Mouse (Mus musculus) heart, embryonic 11.5 days (tissue): ENCODE results near the gene Phospho1. TPM values are rescaled to one million over a fixed set of nuclear protein-coding genes. Genes with fewer than 3 reads are reported as not detected.
A peak's percentile ranks its signal among the peaks of the same experiment; 100 is the strongest.

Source experiments
- ATAC-seq: fragments of 200-750 bp; cut with Nextera tagmentation; replicated peaks from 2 replicates; pipeline ENCODE4 v1.8.0; 2017; ENCODE audit warnings: moderate library complexity; ENCODE audit not compliant: insufficient number of reproducible peaks, low FRiP score, low TSS enrichment
- H3K27ac ChIP-seq: fragments of 300-500 bp; sonication (generic); 2 replicates; pipeline ENCODE4 v1.5.1; 2014; ENCODE audit warnings: mild to moderate bottlenecking, low read depth, low read length
- H3K27me3 ChIP-seq: fragments of 300-500 bp; sonication (generic); 2 replicates; pipeline ENCODE4 v1.6.1; 2014; ENCODE audit warnings: mild to moderate bottlenecking, low read length, mixed read lengths; ENCODE audit not compliant: control insufficient read depth, insufficient read depth
- H3K36me3 ChIP-seq: fragments of 300-500 bp; sonication (generic); 2 replicates; pipeline ENCODE4 v1.6.1; 2014; ENCODE audit warnings: mild to moderate bottlenecking, low read length, moderate library complexity, mixed read lengths; ENCODE audit not compliant: control insufficient read depth, insufficient read depth
- H3K4me1 ChIP-seq: fragments of 300-500 bp; sonication (generic); 2 replicates; pipeline ENCODE4 v1.6.1; 2014; ENCODE audit warnings: low read length; ENCODE audit not compliant: control insufficient read depth, insufficient read depth
- H3K4me2 ChIP-seq: fragments of 300-500 bp; sonication (generic); 2 replicates; pipeline ENCODE4 v1.6.1; 2014; ENCODE audit warnings: mild to moderate bottlenecking, moderate library complexity
- H3K4me3 ChIP-seq: fragments of 300-500 bp; sonication (generic); 2 replicates; pipeline ENCODE4 v1.5.1; 2014; ENCODE audit warnings: low read depth, low read length
- H3K9ac ChIP-seq: fragments of 300-500 bp; sonication (generic); 2 replicates; pipeline ENCODE4 v1.6.1; 2014; ENCODE audit warnings: mild to moderate bottlenecking, low read depth, low read length, moderate library complexity
- H3K9me3 ChIP-seq: fragments of 300-500 bp; sonication (generic); replicated peaks from 2 replicates; pipeline ENCODE4 v1.6.1; 2016; ENCODE audit warnings: low read length; ENCODE audit not compliant: control insufficient read depth
- WGBS: fragments of 180-500 bp; shearing (Covaris S2); extraction: QIAGEN DNeasy Blood & Tissue Kit; methylation state at CpG from one replicate; pipeline ENCODE4 v1.1.7; 2014; ENCODE audit not compliant: insufficient replicate concordance; 5-methylcytosine and 5-hydroxymethylcytosine counted together
- polyA plus RNA-seq: library from polyadenylated mRNA; unstranded; fragments of >200 nt; fragmentation: Nextera tagmentation; extraction: Ambion mirVana; gene quantifications from 2 replicates; pipeline ENCODE4 v1.2.1, GENCODE M21; 2014

The Phospho1 gene
- polyA plus RNA-seq, 1 experiment from 2014 or later: 1.1 TPM

DNA sequence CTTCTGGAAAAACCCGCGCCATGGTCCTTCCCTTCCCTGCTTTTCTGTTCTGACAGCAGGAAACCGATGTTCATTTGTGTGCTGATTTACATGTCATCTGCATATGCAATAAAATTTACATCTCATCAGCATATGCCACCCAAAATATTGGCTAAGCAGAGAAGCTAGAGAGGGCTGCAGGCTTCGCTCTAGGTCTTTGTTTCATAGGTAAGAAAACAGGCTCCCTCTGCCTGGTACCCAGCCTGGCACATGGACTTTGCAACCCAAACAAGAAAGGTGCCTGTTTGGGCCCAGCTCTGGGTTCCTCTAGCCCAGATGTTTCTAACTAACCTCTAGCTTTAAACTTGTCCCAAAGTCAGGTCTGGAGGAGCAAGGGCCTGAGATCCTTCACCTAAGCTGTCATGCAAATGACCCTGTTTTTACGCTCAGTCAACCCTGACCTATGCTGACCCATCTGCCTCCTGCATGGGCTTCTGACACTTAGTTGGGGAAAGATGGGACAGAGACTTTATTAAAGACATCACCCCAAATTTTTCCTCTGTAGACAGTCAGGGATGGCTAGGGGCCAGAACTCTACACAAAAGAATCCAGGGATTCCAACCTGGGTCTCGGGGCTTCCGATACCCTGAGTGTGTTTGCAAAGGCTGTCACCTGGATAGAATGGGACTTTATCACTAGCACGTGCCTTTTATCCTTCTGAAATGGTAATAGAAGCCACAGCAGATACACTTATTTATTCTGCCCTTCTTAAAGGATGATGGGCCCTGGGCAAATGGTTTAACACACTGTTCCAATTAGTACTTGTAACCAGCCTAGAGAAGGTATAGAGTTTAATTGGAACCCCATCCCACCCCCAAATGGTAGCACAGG is 14.9 kb downstream of the Phospho1 start:
- Histone ChIP-seq H3K9me3 (no peaks in the 10 kb centered on the region), H3K4me1 (peaks cover 39% of the 10 kb centered on the region), H3K27me3 (peaks cover 9% of the 10 kb centered on the region), H3K4me2 (peak overlapping the region; percentile 57), H3K4me3 (peak overlapping the region; percentile 20), H3K36me3 (no peaks in the 10 kb centered on the region), H3K9ac (no peak overlapping the region), H3K27ac (no peak overlapping the region)
- WGBS: 64% methylated on average over 8 of the region's 8 CpGs
- ATAC-seq: no peak

DNA sequence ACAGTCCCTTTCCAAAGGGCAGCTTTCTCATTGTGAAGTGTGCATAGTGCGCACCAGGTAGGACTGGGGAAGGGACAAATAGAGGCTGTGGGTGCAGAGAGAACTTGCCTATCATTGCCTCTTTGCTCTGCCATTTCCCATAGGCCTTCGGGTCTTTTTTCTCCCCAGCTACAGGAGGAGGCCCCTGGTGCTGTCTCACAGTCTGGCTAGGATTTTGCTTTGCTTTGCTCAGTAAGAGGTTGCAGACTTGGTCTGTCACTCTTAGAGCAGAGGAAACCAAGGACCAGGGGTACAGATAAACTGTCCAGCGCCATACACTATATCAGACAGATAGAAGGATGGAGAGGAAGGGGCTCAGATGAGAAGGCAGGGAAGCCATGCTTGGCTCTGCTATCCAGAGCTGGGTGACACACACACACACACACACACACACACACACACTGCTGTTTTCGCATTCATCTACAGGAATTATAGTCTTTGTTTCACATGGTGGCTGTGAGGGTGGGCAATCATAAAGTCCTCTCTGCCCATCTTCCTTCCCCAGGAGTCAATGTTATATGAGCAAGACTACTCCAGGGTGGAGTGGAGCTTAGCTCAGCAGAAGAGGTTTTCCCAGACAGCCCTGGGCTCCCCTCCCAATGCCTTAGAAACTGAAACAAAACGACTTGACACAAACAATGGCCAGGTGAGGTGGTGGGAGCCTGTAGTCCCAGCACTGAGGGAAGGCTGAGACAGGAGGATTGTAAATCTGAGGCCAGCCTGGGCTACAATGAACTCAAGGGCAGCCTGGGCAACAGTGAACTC is 16.6 kb downstream of the Phospho1 start:
- Histone ChIP-seq H3K36me3 (peaks cover 3% of the 10 kb centered on the region; the same call in 1 of the 2 replicates), H3K4me1 (peaks cover 24% of the 10 kb centered on the region), H3K9ac (peak overlapping the region; percentile 66), H3K27me3 (peaks cover 7% of the 10 kb centered on the region), H3K9me3 (no peaks in the 10 kb centered on the region), H3K4me2 (peak overlapping the region; percentile 57), H3K27ac (peak overlapping the region; percentile 86), H3K4me3 (peak overlapping the region; percentile 47)
- no peak for ATAC-seq
- 58% methylated on average over 5 of the region's 5 CpGs for WGBS

DNA sequence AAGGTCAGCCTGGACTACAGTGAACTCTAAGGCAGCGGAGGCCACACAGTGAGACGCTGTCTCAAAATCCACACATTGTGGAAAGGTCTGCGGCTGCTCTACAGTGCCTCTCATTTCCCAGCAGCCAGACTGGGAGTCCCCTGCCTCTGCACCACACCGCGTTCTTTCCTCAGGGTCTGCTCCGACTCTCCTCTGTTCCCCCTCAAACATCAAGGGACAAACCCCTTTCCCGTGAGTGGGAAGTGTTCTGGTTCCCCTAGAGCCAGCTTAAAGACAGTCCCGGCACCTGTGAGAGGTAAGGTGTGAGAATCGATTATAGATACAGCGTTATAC is 17.2 kb downstream of the Phospho1 start:
- WGBS: 44% methylated on average over 10 of the region's 10 CpGs

DNA sequence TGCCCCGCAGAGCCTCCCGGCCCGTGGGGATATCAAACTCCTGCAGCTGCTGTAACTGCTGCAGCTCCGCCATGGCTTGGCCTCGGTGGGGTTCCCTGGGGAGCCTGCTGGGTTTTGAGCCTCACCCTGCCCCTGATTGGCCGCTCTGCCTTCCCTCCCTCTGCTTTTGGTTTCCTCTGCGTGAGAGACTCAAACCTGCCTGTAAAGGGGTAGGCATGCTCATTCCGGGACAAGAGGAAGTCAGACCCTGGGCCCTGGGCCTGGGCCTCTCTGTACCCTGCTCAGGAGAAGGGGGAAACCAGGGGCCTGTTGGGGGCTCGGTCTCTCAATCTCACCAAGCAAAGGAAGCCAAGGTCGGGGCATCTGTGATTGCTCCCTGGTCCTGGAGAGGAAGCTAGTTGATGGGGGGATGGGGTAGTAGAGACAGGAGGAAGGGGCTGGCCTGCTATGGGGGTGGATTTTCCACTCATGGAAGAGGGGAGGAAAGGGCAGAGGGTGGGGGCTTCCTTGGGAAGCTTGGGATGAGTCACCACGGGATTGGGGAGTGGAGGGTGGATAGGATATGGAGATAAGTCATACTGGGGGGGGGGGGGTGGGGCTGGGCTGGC is 17.9 kb downstream of the Phospho1 start, which contains the start of gene Abi3:
Gene Abi3, minus strand, starts transcription at position 403 of the 608 bp plus-strand sequence.
- peak within 1 kb of the TSS; percentile 66 for H3K9ac ChIP-seq
- peak; percentile 68; the same call in 1 of the 2 replicates for ATAC-seq
- 10% methylated on average over 11 of the region's 11 CpGs for WGBS
- H3K27me3 ChIP-seq: peaks cover 7% of the 10 kb centered on the region
- peak within 1 kb of the TSS; percentile 86 for H3K27ac ChIP-seq
- no peaks in the 10 kb centered on the region for H3K9me3 ChIP-seq
- H3K36me3 ChIP-seq: peaks cover 3% of the 10 kb centered on the region; the same call in 1 of the 2 replicates
- peak within 1 kb of the TSS; percentile 57 for H3K4me2 ChIP-seq
- peaks cover 11% of the 10 kb centered on the region for H3K4me1 ChIP-seq
- peak within 1 kb of the TSS; percentile 47 for H3K4me3 ChIP-seq

More for the DNA sequence above, 17.2 kb downstream of the Phospho1 start:
- Histone ChIP-seq H3K27ac (peak overlapping the region; percentile 86), H3K9ac (peak overlapping the region; percentile 66), H3K27me3 (peaks cover 7% of the 10 kb centered on the region), H3K4me3 (peak overlapping the region; percentile 47), H3K36me3 (peaks cover 3% of the 10 kb centered on the region; the same call in 1 of the 2 replicates), H3K4me1 (peaks cover 18% of the 10 kb centered on the region), H3K9me3 (no peaks in the 10 kb centered on the region), H3K4me2 (peak overlapping the region; percentile 57)
- ATAC-seq: no peak

DNA sequence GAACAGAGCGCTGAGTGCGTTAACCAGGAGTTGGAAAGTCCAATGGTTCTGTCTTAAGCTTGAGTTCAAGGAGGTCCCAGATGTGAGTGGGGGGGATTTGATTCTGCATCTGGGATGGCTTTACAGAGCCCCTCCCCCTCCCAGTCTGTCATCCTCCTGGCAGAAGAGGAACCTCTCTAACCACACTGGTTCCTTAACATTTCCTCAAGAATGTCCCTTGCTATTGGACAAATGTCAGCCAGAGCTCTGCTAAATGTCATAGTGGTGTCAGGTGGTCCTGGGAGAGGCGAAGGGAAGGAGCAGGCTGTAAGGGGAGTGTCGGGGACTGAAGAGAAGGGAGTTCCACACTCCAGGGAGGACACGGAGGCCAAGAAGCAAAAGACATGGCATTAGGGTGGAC is 18.7 kb downstream of the Phospho1 start:
- peak overlapping the region; percentile 59 for H3K27ac ChIP-seq
- peaks cover 7% of the 10 kb centered on the region; the same call in 1 of the 2 replicates for H3K27me3 ChIP-seq
- 46% methylated on average over 5 of the region's 5 CpGs for WGBS
- no peaks in the 10 kb centered on the region for H3K9me3 ChIP-seq
- ATAC-seq: 0 out of 2 replicates have a peak, but pooled peaks have one; percentile 8
- peak overlapping the region; percentile 21 for H3K4me3 ChIP-seq
- peak overlapping the region; percentile 49 for H3K4me2 ChIP-seq
- H3K36me3 ChIP-seq: peaks cover 3% of the 10 kb centered on the region; the same call in 1 of the 2 replicates
- peak overlapping the region; percentile 40; the same call in 1 of the 2 replicates for H3K9ac ChIP-seq
- peaks cover 6% of the 10 kb centered on the region; the same call in 1 of the 2 replicates for H3K4me1 ChIP-seq

DNA sequence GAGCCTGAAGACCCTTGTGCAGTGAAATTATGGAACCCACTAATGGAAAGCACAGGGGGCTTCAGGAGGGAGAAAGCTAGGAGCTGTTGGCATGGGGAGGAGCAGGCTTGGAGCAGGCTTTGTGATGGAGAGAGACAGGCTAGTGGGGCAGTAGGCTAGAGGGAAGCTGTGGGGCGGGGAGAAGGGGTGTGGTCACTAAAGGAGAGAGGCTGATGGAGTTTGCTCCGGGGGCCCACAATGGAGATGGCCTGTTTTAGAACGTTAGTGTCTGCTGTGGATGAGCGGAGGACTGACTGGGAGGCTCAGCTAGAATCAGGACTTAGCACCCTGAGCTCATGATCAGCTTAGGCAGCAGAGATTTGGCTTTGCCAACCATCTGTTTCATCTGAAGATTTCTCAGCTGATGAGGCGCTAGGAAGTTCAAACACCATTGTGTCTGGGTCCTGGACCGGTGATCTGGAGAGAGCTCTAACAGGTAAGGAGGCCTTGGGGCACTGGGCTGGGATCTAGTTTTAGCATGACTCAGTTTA is 19.2 kb downstream of the Phospho1 start:
- H3K4me1 ChIP-seq: peaks cover 6% of the 10 kb centered on the region; the same call in 1 of the 2 replicates
- H3K27ac ChIP-seq: peak overlapping the region; percentile 59
- WGBS: 44% methylated on average over 6 of the region's 6 CpGs
- H3K27me3 ChIP-seq: peaks cover 6% of the 10 kb centered on the region; the same call in 1 of the 2 replicates
- peak overlapping the region; percentile 40; the same call in 1 of the 2 replicates for H3K9ac ChIP-seq
- H3K4me3 ChIP-seq: peak overlapping the region; percentile 21
- no peak for ATAC-seq
- peaks cover 3% of the 10 kb centered on the region; the same call in 1 of the 2 replicates for H3K36me3 ChIP-seq
- no peaks in the 10 kb centered on the region for H3K9me3 ChIP-seq
- peak overlapping the region; percentile 49 for H3K4me2 ChIP-seq

DNA sequence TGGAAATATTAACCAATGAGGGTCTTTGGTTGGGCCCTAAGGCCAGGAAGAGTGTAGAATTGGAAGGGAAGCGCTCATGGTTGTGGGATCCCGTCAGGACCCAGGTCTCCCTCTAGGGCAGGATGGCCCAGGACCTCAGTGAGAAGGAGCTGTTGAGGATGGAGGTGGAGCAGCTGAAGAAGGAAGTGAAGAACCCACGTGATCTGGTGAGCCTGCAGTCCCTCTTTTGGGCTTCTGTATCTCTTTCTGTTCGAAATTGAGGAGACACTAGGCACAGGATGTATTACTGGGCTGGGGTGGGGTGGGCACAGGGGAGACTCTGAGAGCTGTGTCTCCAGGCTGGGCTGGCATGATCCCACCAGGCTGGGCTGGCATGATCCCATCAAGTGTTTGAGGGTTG is 20.6 kb downstream of the Phospho1 start:
- 54% methylated on average over 4 of the region's 4 CpGs for WGBS
- no peak overlapping the region for H3K9ac ChIP-seq
- H3K27ac ChIP-seq: no peak overlapping the region
- peaks cover 5% of the 10 kb centered on the region; the same call in 1 of the 2 replicates for H3K27me3 ChIP-seq
- ATAC-seq: no peak
- H3K36me3 ChIP-seq: peaks cover 3% of the 10 kb centered on the region; the same call in 1 of the 2 replicates
- peaks cover 6% of the 10 kb centered on the region; the same call in 1 of the 2 replicates for H3K4me1 ChIP-seq
- H3K4me2 ChIP-seq: peak overlapping the region; percentile 49
- H3K9me3 ChIP-seq: no peaks in the 10 kb centered on the region
- H3K4me3 ChIP-seq: no peak overlapping the region

DNA sequence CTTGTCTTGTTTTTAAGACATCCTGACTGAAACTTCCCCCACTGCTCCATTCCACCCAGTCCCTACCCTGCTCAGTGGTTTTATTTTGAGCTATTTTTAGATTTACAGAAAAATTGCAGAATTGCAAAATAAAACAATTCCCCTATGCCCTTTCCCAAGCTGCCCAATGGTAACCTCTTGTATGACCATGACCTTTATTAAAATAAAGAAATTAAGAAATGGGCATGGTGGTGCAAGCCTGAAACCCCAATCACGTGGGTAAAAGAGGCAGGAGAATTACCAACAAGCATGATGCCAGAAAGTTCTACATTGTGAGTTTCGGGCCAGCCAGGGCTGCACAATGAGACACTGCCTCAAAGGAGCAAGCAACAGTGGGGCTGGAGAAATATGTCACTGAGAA is 26.6 kb downstream of the Phospho1 start:
- H3K9me3 ChIP-seq: no peaks in the 10 kb centered on the region
- H3K27ac ChIP-seq: no peak overlapping the region
- no peaks in the 10 kb centered on the region for H3K4me1 ChIP-seq
- 63% methylated on average over 2 of the region's 2 CpGs for WGBS
- no peak overlapping the region for H3K9ac ChIP-seq
- H3K4me2 ChIP-seq: no peak overlapping the region
- no peak for ATAC-seq
- no peaks in the 10 kb centered on the region for H3K36me3 ChIP-seq
- H3K4me3 ChIP-seq: no peak overlapping the region
- no peaks in the 10 kb centered on the region for H3K27me3 ChIP-seq
